In the genomic region with DNA sequence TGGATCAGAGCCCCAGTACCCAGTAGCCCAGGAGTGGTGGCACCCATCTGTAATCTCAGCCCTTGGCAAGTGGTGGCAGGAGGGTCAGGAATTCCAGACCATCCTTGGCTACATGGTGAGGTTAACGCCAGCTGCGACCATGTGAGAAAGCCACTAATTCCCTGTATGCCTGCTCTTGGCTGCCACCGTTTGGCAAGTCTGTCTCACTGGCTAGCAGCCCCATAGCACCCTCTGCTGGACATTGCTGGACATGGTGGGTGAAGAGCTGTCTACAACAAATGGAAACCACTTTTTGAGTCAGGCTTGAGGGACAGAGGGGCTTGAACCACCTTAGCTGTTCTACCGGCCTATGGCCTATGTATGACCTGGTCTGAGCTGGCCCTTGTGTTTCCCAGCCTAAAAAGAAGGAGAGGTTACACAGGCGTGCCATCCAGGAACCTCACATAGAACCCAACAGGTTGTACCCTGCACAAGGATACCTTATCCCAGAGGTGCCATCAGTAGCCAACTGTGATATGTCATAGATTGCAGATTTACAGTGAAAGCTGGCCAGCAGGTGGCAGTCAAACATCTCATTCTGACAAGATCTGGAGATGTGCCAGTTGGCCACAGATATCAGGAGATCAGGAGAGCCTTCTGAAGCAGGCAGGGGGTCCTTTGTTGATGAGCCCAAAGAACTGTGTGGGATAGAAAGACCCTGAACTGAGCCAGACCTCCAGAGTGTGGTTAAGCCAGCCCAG, we compare ENCODE assay signal across 1 mouse cellular context.
TF ChIP-seq lines count a peak whose summit lies in the region.

No protein-coding gene starts in this region.

TF ChIP-seq in CH12.LX, 34 proteins besides CTCF, POLR2A, EP300 and RAD21 (continued from another document):
- TF ChIP-seq TCF12 (IDR thresholded peaks at IDR 0.05; ENCODE audit: low read depth, low read length) = 0 out of 2 replicates have a peak, but pooled peaks have one; percentile 29
